Mouse (Mus musculus) bone marrow macrophage, adult 2 months (primary cell): ENCODE measurements around the gene Fbln5.

Source experiments
- CTCF ChIP-seq: IDR thresholded peaks from 2 replicates; pipeline ENCODE4 v1.5.1; 2012; ENCODE audit warnings: low read depth, mild to moderate bottlenecking, low read length, moderate library complexity
- POLR2A ChIP-seq: IDR thresholded peaks from 2 replicates; pipeline ENCODE4 v1.6.1; 2012; ENCODE audit warnings: mild to moderate bottlenecking, low read depth, low read length, borderline replicate concordance

- TF ChIP-seq CTCF, result no peak
- TF ChIP-seq POLR2A, result no peak
Measured at GRCm38 (mm10) chr12:101815796-101816195, 3.1 kb downstream of the Fbln5 start.
